Mouse (Mus musculus) E14TG2a.4 (cell line): ENCODE data around the gene Csn2.

Experiments used
- CTCF ChIP-seq: conservative IDR thresholded peaks from 2 replicates; pipeline ENCODE4 v1.5.1; 2014; ENCODE audit warnings: low read length
- NANOG ChIP-seq: IDR thresholded peaks from 2 replicates; pipeline ENCODE4 v1.6.1; 2014; ENCODE audit warnings: borderline replicate concordance, low read length, mixed read lengths
- POU5F1 ChIP-seq: IDR thresholded peaks from 2 replicates; pipeline ENCODE4 v1.6.1; 2014; ENCODE audit warnings: low read length, borderline replicate concordance

- TF ChIP-seq CTCF (peak; percentile 37), POU5F1 (no peak), NANOG (no peak)
Observed at GRCm38 (mm10) chr5:87642787-87643186, 56.6 kb downstream of the Csn2 start.
